Mouse (Mus musculus) myocyte (in vitro differentiated cells): ENCODE measurements around the gene Snx20.

ENCODE experiments used
- E2F4 ChIP-seq: IDR thresholded peaks from one replicate; pipeline ENCODE4 v1.6.1; 2011; ENCODE audit warnings: mild to moderate bottlenecking, control low read depth, moderate library complexity; ENCODE audit not compliant: insufficient read depth
- MAX ChIP-seq: IDR thresholded peaks from one replicate; pipeline ENCODE4 v1.6.1; 2011; ENCODE audit warnings: low read depth, mild to moderate bottlenecking, control low read depth
- POLR2A ChIP-seq: IDR thresholded peaks from one replicate; pipeline ENCODE4 v1.6.1; 2011; ENCODE audit warnings: low read depth, mild to moderate bottlenecking, control low read depth, moderate library complexity; ENCODE audit not compliant: insufficient read length
- POLR2AphosphoS2 ChIP-seq: IDR thresholded peaks from one replicate; pipeline ENCODE4 v1.6.1; 2011; ENCODE audit warnings: low read depth, control low read depth; ENCODE audit not compliant: insufficient read length
- TCF12 ChIP-seq: IDR thresholded peaks from one replicate; pipeline ENCODE4 v1.6.1; 2011; ENCODE audit warnings: mild to moderate bottlenecking, control low read depth; ENCODE audit not compliant: poor library complexity, insufficient read depth, severe bottlenecking
- USF1 ChIP-seq: IDR thresholded peaks from one replicate; pipeline ENCODE4 v1.6.1; 2011; ENCODE audit warnings: low read depth, mild to moderate bottlenecking, control low read depth, moderate library complexity

- TF ChIP-seq POLR2A (no peak), POLR2AphosphoS2 (no peak), E2F4 (no peak), USF1 (no peak), TCF12 (peak; percentile 80), MAX (no peak)
Observed at GRCm38 (mm10) chr8:88577666-88578065, 58.3 kb downstream of the Snx20 start.
